Mouse (Mus musculus) neural tube, embryonic 15.5 days (tissue): ENCODE measurements at regions not wholly inside any gene's neighbourhood (a gene's known extent, or its start where the extent isn't known, plus 50 kb on each side); places are given as distances from the start of the nearest gene placed in this dataset.

ENCODE experiments used
- ATAC-seq: fragments of 200-750 bp; cut with Nextera tagmentation; 2 replicates; pipeline ENCODE4 v1.8.0; 2017; ENCODE audit warnings: mild to moderate bottlenecking, moderate TSS enrichment, moderate library complexity; ENCODE audit not compliant: low FRiP score
- H3K27ac ChIP-seq: fragments of 300-500 bp; sonication (generic); replicated peaks from 2 replicates; pipeline ENCODE4 v1.5.1; 2015; ENCODE audit warnings: mild to moderate bottlenecking, inconsistent platforms
- H3K27me3 ChIP-seq: fragments of 300-500 bp; sonication (generic); replicated peaks from 2 replicates; pipeline ENCODE4 v1.6.1; 2015; ENCODE audit warnings: inconsistent platforms
- H3K36me3 ChIP-seq: fragments of 300-500 bp; sonication (generic); 2 replicates; pipeline ENCODE4 v1.6.1; 2015; ENCODE audit warnings: inconsistent platforms
- H3K4me1 ChIP-seq: fragments of 300-500 bp; sonication (generic); 2 replicates; pipeline ENCODE4 v1.6.1; 2015; ENCODE audit warnings: inconsistent platforms
- H3K4me2 ChIP-seq: fragments of 300-500 bp; sonication (generic); 2 replicates; pipeline ENCODE4 v1.6.1; 2015; ENCODE audit warnings: inconsistent platforms, mild to moderate bottlenecking, moderate library complexity
- H3K4me3 ChIP-seq: fragments of 300-500 bp; sonication (generic); replicated peaks from 2 replicates; pipeline ENCODE4 v1.5.1; 2015; ENCODE audit warnings: mild to moderate bottlenecking, inconsistent platforms
- H3K9ac ChIP-seq: fragments of 300-500 bp; sonication (generic); replicated peaks from 2 replicates; pipeline ENCODE4 v1.6.1; 2015; ENCODE audit warnings: mild to moderate bottlenecking, inconsistent platforms
- H3K9me3 ChIP-seq: fragments of 300-500 bp; sonication (generic); replicated peaks from 2 replicates; pipeline ENCODE4 v1.6.1; 2016; ENCODE audit warnings: inconsistent platforms
- WGBS: fragments of 180-500 bp; shearing (Covaris S2); methylation state at CpG from one replicate; pipeline ENCODE4 v1.1.7; 2015; ENCODE audit warnings: mixed read lengths; 5-methylcytosine and 5-hydroxymethylcytosine counted together

GRCm38 (mm10) chr8:27981769-27982168 is 534.3 kb downstream of the Poteg start:
- Histone ChIP-seq H3K27ac (no peak overlapping the region), H3K4me1 (no peaks in the 10 kb centered on the region), H3K9ac (no peak overlapping the region), H3K4me3 (no peak overlapping the region), H3K27me3 (no peaks in the 10 kb centered on the region), H3K4me2 (no peak overlapping the region), H3K36me3 (no peaks in the 10 kb centered on the region), H3K9me3 (no peaks in the 10 kb centered on the region)
- 15% methylated on average over 5 of the region's 5 CpGs for WGBS
- ATAC-seq: no peak

- H3K27me3 ChIP-seq: no peaks in the 10 kb centered on the region
- no peak overlapping the region for H3K4me2 ChIP-seq
- no peaks in the 10 kb centered on the region for H3K36me3 ChIP-seq
- no peak overlapping the region for H3K9ac ChIP-seq
- 53% methylated on average over 4 of the region's 4 CpGs for WGBS
- no peak for ATAC-seq
- H3K4me1 ChIP-seq: no peaks in the 10 kb centered on the region
- no peak overlapping the region for H3K27ac ChIP-seq
- no peak overlapping the region for H3K4me3 ChIP-seq
- H3K9me3 ChIP-seq: no peaks in the 10 kb centered on the region
These were observed 565.4 kb downstream of the Poteg start for GRCm38 (mm10) chr8:28012849-28013248.
